Mouse (Mus musculus) yolk sac, embryonic 10.5 days (tissue): Measurements from ENCODE around the gene Msh3.
A peak's percentile ranks its signal among the peaks of the same experiment; 100 is the strongest.

Experiments
- DNase-seq: peaks from one replicate; pipeline ENCODE4 v3.0.0-alpha.2; 2017; ENCODE audit warnings: low spot score

Gene Msh3

GRCm38 (mm10) chr13:92330621-92331020, 24.2 kb downstream of the Msh3 start:
- DNase-seq, result no peak

GRCm38 (mm10) chr13:92328000-92328399, 26.8 kb downstream of the Msh3 start:
- no peak for DNase-seq

- DNase-seq, result no peak
Observed at GRCm38 (mm10) chr13:92326030-92326429, 28.8 kb downstream of the Msh3 start.

- DNase-seq, result no peak
Observed at GRCm38 (mm10) chr13:92320770-92321169, 34.0 kb downstream of the Msh3 start.

GRCm38 (mm10) chr13:92314613-92315012, 40.2 kb downstream of the Msh3 start:
- DNase-seq, result no peak

- DNase-seq, result no peak
Observed at GRCm38 (mm10) chr13:92305680-92306079, 49.1 kb downstream of the Msh3 start, which contains the start of gene Gm20379. Gm20379 (plus strand) TSS chr13:92305980.

GRCm38 (mm10) chr13:92304291-92304690, 50.5 kb downstream of the Msh3 start:
- DNase-seq, result no peak

GRCm38 (mm10) chr13:92303062-92303948, 51.5 kb downstream of the Msh3 start:
- DNase-seq, result no peak

GRCm38 (mm10) chr13:92302466-92302865, 52.3 kb downstream of the Msh3 start:
- DNase-seq, result no peak

GRCm38 (mm10) chr13:92301754-92302153, 53.0 kb downstream of the Msh3 start:
- peak; percentile 48 for DNase-seq

- no peak for DNase-seq
Observed at GRCm38 (mm10) chr13:92299522-92299921, 55.3 kb downstream of the Msh3 start.

GRCm38 (mm10) chr13:92297021-92297420, 57.8 kb downstream of the Msh3 start:
- DNase-seq, result no peak

- DNase-seq, result no peak
Observed at GRCm38 (mm10) chr13:92296490-92296889, 58.3 kb downstream of the Msh3 start.

- DNase-seq, result no peak
Observed at GRCm38 (mm10) chr13:92293883-92294282, 60.9 kb downstream of the Msh3 start.

- DNase-seq, result no peak
Observed at GRCm38 (mm10) chr13:92291605-92292004, 63.2 kb downstream of the Msh3 start.

- DNase-seq, result no peak
Observed at GRCm38 (mm10) chr13:92277027-92277426, 77.8 kb downstream of the Msh3 start.

GRCm38 (mm10) chr13:92275292-92275691, 79.5 kb downstream of the Msh3 start:
- no peak for DNase-seq

- no peak for DNase-seq
Observed at GRCm38 (mm10) chr13:92274274-92275198, 80.3 kb downstream of the Msh3 start.

GRCm38 (mm10) chr13:92267076-92267475, 87.7 kb downstream of the Msh3 start:
- no peak for DNase-seq

GRCm38 (mm10) chr13:92263566-92263965, 91.2 kb downstream of the Msh3 start:
- DNase-seq, result no peak

GRCm38 (mm10) chr13:92261329-92261728, 93.5 kb downstream of the Msh3 start:
- DNase-seq, result no peak

- DNase-seq, result no peak
Observed at GRCm38 (mm10) chr13:92255480-92255879, 99.3 kb downstream of the Msh3 start.

GRCm38 (mm10) chr13:92253850-92254249, 101.0 kb downstream of the Msh3 start:
- DNase-seq, result no peak
